Mouse (Mus musculus): ENCODE results near the gene Ccdc71. TPM values are rescaled to one million over a fixed set of nuclear protein-coding genes. Genes with fewer than 3 reads are reported as not detected.
A peak's percentile ranks its signal among the peaks of the same experiment; 100 is the strongest.

Ccdc71 gene
- total and polyA plus RNA-seq, 3 experiments, result 14.5 to 33.0 (median 16.1) TPM

DNA sequence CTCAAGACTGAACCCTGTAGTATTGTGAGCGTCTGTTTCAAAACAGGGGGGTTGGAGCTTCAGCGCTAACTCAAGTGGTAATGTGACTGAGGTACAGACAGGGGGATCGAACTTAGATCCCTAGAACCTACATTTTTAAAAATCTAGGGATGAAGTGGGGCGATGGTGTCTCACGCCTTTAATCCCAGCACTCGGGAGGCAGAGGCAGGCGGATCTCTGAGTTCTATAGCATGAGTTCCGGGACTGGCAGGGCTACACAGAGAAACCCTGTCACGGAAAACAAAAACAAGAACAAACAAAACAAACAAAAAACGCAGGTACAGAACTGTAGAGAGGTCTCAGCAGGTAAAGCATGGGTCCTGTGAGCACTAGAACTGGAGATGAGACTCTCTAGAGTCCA lies 3.4 kb upstream of the Ccdc71 start:
- Histone ChIP-seq H3K27ac (ENCODE audit: insufficient read depth, low read depth) (no peak overlapping the region), H3K9me3 (replicated peaks; ENCODE audit: low read length) (no peaks in the 10 kb centered on the region), H3K4me2 (ENCODE audit: insufficient read depth, low read depth, poor library complexity, severe bottlenecking) (no peak overlapping the region), H3K79me2 (replicated peaks; ENCODE audit: control insufficient read depth, extremely low read depth, insufficient read depth, poor library complexity, severe bottlenecking) (peaks cover 14% of the 10 kb centered on the region), H3K4me3 (replicated peaks in 1 of 3; ENCODE audit: low read depth in 2 of 3, low read length in 2 of 3, poor library complexity in 1 of 3) (no peak overlapping the region), H3K9ac (ENCODE audit: insufficient read depth, low read depth) (no peak overlapping the region), H3K36me3 (replicated peaks in 1 of 2; ENCODE audit: control insufficient read depth in 1 of 2, insufficient read depth in 1 of 2, low read length in 1 of 2) (peaks cover 0 to 3% of the 10 kb centered on the region in 2 experiments), H3K27me3 (replicated peaks) (peaks cover 5% of the 10 kb centered on the region), H3K4me1 (ENCODE audit: control insufficient read depth in 1 of 2, insufficient read depth in 2 of 2) (peaks cover 10 to 29% of the 10 kb centered on the region in 2 experiments)
- dilution Hi-C loops (cut with MboI; ENCODE audit: extremely low pct_ligation_motif_present, extremely low pct_unique_long_range_greater_than_20kb, low sequenced_read_pairs) (no loop called here), in situ Hi-C loops (cut with MboI; ENCODE audit: low pct_ligation_motif_present, low pct_unique_long_range_greater_than_20kb, low sequenced_read_pairs) (no loop called here)
- DNase-seq (ENCODE audit: extremely low read depth), result no peak
- TF ChIP-seq ZNF384 (IDR thresholded peaks at IDR 0.05; ENCODE audit: low read depth, low read length) (no peak), SMC3 (IDR thresholded peaks at IDR 0.05; ENCODE audit: low read depth, low read length) (no peak), GABPA (IDR thresholded peaks at IDR 0.05; ENCODE audit: insufficient replicate concordance, low read depth, low read length) (no peak), CHD1 (IDR thresholded peaks at IDR 0.05; ENCODE audit: low read depth, low read length) (no peak), RCOR1 (conservative IDR thresholded peaks at IDR 0.05; ENCODE audit: low read depth, low read length) (no peak), USF1 (IDR thresholded peaks at IDR 0.05; ENCODE audit: low read depth, low read length) (no peak), IRF4 (IDR thresholded peaks at IDR 0.05; ENCODE audit: low read depth, low read length) (no peak), MEF2A (IDR thresholded peaks at IDR 0.05; ENCODE audit: borderline replicate concordance, low read depth, low read length) (no peak), ELF1 (IDR thresholded peaks at IDR 0.05; ENCODE audit: low read depth, low read length) (no peak), JUND (conservative IDR thresholded peaks at IDR 0.05; ENCODE audit: low read depth, low read length) (no peak), TCF12 (IDR thresholded peaks at IDR 0.05; ENCODE audit: low read depth, low read length) (no peak), HCFC1 (IDR thresholded peaks at IDR 0.05; ENCODE audit: low read depth, low read length) (no peak), POLR2AphosphoS2 (IDR thresholded peaks at IDR 0.05; ENCODE audit: low read depth, low read length) (no peak), MXI1 (IDR thresholded peaks at IDR 0.05; ENCODE audit: low read depth, low read length) (no peak), RAD21 (IDR thresholded peaks at IDR 0.05; ENCODE audit: low read depth, low read length) (no peak)

DNA sequence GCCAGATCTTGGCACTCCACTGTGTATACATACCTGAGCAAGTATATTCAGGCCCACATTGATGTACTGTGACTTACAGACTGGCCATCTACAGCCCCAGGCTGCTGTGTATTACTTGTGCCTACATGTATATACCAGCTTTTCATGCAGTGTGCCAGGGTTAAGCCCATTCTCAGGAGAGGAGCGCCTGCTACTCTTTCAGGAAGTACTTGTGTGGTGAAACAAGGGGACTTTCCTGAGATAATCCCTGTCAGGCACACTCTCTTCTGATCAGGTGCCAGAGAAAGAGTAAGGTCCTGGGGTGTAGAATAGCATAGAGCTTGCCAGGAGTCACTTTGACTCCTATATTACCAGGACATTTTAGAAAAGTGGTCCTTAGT lies 398 bp upstream of the Ccdc71 start:
- peaks cover 10 to 24% of the 10 kb centered on the region in 2 experiments for H3K4me1 ChIP-seq (ENCODE audit: control insufficient read depth in 1 of 2, insufficient read depth in 2 of 2)
- no peak for DNase-seq (ENCODE audit: extremely low read depth)
- TF ChIP-seq MAZ (IDR thresholded peaks at IDR 0.05; ENCODE audit: low read depth, low read length), result no peak
- TF ChIP-seq NELFE (IDR thresholded peaks at IDR 0.05; ENCODE audit: low read depth, low read length), result no peak
- no peak for TF ChIP-seq MXI1 (IDR thresholded peaks at IDR 0.05; ENCODE audit: low read depth, low read length)
- no peak for TF ChIP-seq TCF12 (IDR thresholded peaks at IDR 0.05; ENCODE audit: low read depth, low read length)
- TF ChIP-seq TBP (conservative IDR thresholded peaks at IDR 0.05; ENCODE audit: low read depth, low read length), result no peak
- no peak for TF ChIP-seq ZNF384 (IDR thresholded peaks at IDR 0.05; ENCODE audit: low read depth, low read length)
- TF ChIP-seq E2F4 (IDR thresholded peaks at IDR 0.05; ENCODE audit: insufficient replicate concordance, low read depth, low read length), result no peak
- TF ChIP-seq MYC (IDR thresholded peaks at IDR 0.05; ENCODE audit: low read depth, low read length), result no peak
- TF ChIP-seq UBTF (IDR thresholded peaks at IDR 0.05; ENCODE audit: low read depth, low read length), result no peak
- TF ChIP-seq ZMIZ1 (IDR thresholded peaks at IDR 0.05; ENCODE audit: low read depth, low read length), result no peak
- no peak for TF ChIP-seq IRF4 (IDR thresholded peaks at IDR 0.05; ENCODE audit: low read depth, low read length)
- H3K27ac ChIP-seq (ENCODE audit: insufficient read depth, low read depth), result no peak overlapping the region
- peaks cover 15 to 33% of the 10 kb centered on the region in 2 experiments for H3K36me3 ChIP-seq (replicated peaks in 1 of 2; ENCODE audit: control insufficient read depth in 1 of 2, insufficient read depth in 1 of 2, low read length in 1 of 2)
- in situ Hi-C loops (cut with MboI; ENCODE audit: low pct_ligation_motif_present, low pct_unique_long_range_greater_than_20kb, low sequenced_read_pairs) (no loop called here), dilution Hi-C loops (cut with MboI; ENCODE audit: extremely low pct_ligation_motif_present, extremely low pct_unique_long_range_greater_than_20kb, low sequenced_read_pairs) (no loop called here)
- H3K79me2 ChIP-seq (replicated peaks; ENCODE audit: control insufficient read depth, extremely low read depth, insufficient read depth, poor library complexity, severe bottlenecking), result peaks cover 21% of the 10 kb centered on the region
- H3K27me3 ChIP-seq (replicated peaks), result no peaks in the 10 kb centered on the region
- H3K9ac ChIP-seq (ENCODE audit: insufficient read depth, low read depth), result no peak overlapping the region
- peak overlapping the region in 2 of 3 experiments; percentile 30 to 84 for H3K4me3 ChIP-seq (replicated peaks in 1 of 3; ENCODE audit: low read depth in 2 of 3, low read length in 2 of 3, poor library complexity in 1 of 3)
- no peak overlapping the region for H3K4me2 ChIP-seq (ENCODE audit: insufficient read depth, low read depth, poor library complexity, severe bottlenecking)
- H3K9me3 ChIP-seq (replicated peaks; ENCODE audit: low read length), result no peaks in the 10 kb centered on the region
